Mouse (Mus musculus): ENCODE results near the gene Tenm2.

- TF ChIP-seq CTCF (IDR thresholded peaks at IDR 0.05; ENCODE audit: low read depth, low read length) (no peak), POLR2A (IDR thresholded peaks at IDR 0.05; ENCODE audit: borderline replicate concordance, low read depth, low read length) (no peak)
Measured at GRCm38 (mm10) chr11:36538144-36538543, 697.6 kb downstream of the Tenm2 start.

All from bone marrow macrophage, adult 2 months (primary cell).